20 mouse cellular contexts compared by ENCODE assay signal in the genomic region with DNA sequence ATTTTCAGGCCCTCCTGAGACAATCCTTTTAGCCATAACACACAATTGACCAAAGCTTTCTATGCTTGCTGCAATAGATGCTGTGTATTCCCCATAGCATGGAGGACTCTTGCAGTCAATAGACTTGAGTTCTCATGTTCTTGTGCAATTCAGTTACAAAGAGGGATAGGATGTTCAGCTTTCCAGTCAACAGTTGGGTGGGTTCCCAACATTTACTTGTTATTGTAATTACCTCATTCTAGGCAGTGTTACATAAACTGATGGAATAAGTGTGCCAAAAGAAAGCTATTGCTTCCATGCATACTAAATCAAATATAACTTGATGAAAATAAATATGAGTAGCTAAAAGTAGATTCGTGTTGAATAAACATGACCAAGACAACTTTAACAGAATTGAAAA.
"Had no signal": no experiment of that assay in that cellular context is flagged by ENCODE, and none has a peak within 500 bp of the region (broad histone marks: within the 10 kb centered on the region; RNA-seq: fewer than 3 reads in every experiment).

No protein-coding gene starts in this region.

- H3K27ac ChIP-seq: lung, embryonic 15.5 days; midbrain, embryonic 10.5 days; midbrain, embryonic 12.5 days; neural tube, embryonic 13.5 days; neural tube, embryonic 15.5 days had no signal

- ATAC-seq: lung, postnatal 0 days; midbrain, embryonic 16.5 days had no signal

- H3K4me3 ChIP-seq: lung, embryonic 15.5 days; midbrain, embryonic 10.5 days; midbrain, embryonic 12.5 days; myocyte; neural tube, embryonic 13.5 days; neural tube, embryonic 15.5 days had no signal

- H3K36me3 ChIP-seq: lung, embryonic 15.5 days; midbrain, embryonic 10.5 days; midbrain, embryonic 12.5 days; neural tube, embryonic 13.5 days; neural tube, embryonic 15.5 days had no signal

- H3K27me3 ChIP-seq: lung, embryonic 15.5 days; midbrain, embryonic 12.5 days; neural tube, embryonic 15.5 days had no signal

- H3K9ac ChIP-seq: lung, embryonic 15.5 days; midbrain, embryonic 12.5 days; neural tube, embryonic 13.5 days; neural tube, embryonic 15.5 days had no signal

- H3K4me1 ChIP-seq: lung, embryonic 15.5 days; midbrain, embryonic 10.5 days; midbrain, embryonic 12.5 days; neural tube, embryonic 13.5 days; neural tube, embryonic 15.5 days had no signal

- DNase-seq: lung, adult 18-20 months; lung, postnatal 14 days; lung, postnatal 36 days; midbrain, embryonic 14.5 days; retina, postnatal 1 day; right cerebral cortex, adult 18-20 months; right cerebral cortex, postnatal 25 days; right cerebral cortex, postnatal 4 days; spleen, adult 18-20 months; thymus, adult 18-20 months; thymus, postnatal 14 days; thymus, postnatal 36 days had no signal

- H3K4me2 ChIP-seq: lung, embryonic 15.5 days; midbrain, embryonic 12.5 days; neural tube, embryonic 13.5 days; neural tube, embryonic 15.5 days had no signal

- H3K9me3 ChIP-seq: lung, embryonic 15.5 days; midbrain, embryonic 10.5 days; neural tube, embryonic 13.5 days; neural tube, embryonic 15.5 days had no signal
